Mouse (Mus musculus): Measurements from ENCODE around the gene Tmem41b. TPM values are rescaled to one million over a fixed set of nuclear protein-coding genes. Genes with fewer than 3 reads are reported as not detected.

Gene Tmem41b
- polyA plus RNA-seq, 2 experiments, result 59.0 to 72.4 TPM

DNA sequence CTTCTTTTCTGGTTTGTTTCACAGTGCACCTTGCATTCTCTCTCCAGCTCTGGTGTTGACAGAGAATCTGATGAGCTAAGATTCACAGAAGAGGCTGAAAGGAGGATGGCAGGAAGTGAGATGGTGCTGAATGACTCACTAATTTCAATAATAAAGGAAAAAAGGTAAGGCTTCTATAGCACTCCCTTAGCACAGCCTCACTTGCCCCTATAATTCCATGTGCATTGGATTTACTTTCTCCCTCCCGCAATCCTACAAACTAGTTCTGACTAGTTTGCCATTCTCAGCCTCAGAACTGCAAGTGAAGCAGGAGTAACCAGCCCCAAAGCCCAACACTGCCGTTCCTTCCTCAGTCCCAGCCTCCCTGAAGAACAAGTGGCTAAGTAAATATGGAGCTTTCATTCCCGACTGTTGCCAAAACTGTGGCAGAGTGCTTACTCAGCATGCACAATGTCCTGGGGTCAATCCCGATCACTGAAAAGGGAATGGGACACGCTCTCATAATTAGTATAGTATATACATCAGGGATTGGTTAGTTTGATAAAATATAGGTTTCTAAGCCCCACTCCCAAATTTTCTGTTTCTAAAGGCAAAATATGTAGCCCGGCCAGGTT is 42.2 kb downstream of the Tmem41b start:
- H3K27ac ChIP-seq (replicated peaks; ENCODE audit: low read depth, low read length), result no peak overlapping the region
- H3K9ac ChIP-seq (ENCODE audit: low read depth, low read length, severe bottlenecking), result no peak overlapping the region
- TF ChIP-seq POLR2A (IDR thresholded peaks at IDR 0.05; ENCODE audit: borderline replicate concordance, extremely low read depth, insufficient read depth, insufficient read length), result no peak
- no peaks in the 10 kb centered on the region for H3K9me3 ChIP-seq (ENCODE audit: control insufficient read depth, low read length)
- 68% methylated on average over 6 of the region's 6 CpGs for WGBS
- no peaks in the 10 kb centered on the region for H3K27me3 ChIP-seq (ENCODE audit: control insufficient read depth, insufficient read depth, low read length)
- no peak for ATAC-seq (ENCODE audit: low FRiP score, low read depth)
- H3K4me2 ChIP-seq (replicated peaks; ENCODE audit: low read depth, low read length, severe bottlenecking), result no peak overlapping the region
- no peak for DNase-seq (ENCODE audit: low spot score)
- H3K36me3 ChIP-seq (ENCODE audit: control insufficient read depth, insufficient read depth, low read length), result no peaks in the 10 kb centered on the region
- H3K4me1 ChIP-seq (ENCODE audit: control insufficient read depth, insufficient read depth, low read length), result no peaks in the 10 kb centered on the region
- H3K4me3 ChIP-seq (replicated peaks; ENCODE audit: low read length), result no peak overlapping the region

DNA sequence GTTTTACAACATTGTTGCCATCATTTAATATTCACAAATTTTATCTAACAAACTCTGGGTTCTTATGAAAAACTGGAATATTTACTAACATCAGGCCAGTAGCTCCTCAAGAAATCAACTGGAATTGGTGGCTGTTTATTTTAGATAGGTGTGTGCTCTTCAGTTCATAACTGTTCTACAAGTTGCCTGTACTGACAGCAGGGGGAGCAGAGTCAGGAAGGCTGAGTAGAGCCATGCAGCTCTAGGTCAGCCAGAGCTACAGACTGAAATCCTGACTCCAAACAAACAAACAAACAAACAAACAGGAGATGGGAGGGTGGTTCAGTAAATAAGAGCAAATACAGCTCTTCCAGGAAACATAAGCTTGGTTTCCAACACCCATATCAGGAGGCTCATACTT is 57.1 kb downstream of the Tmem41b start:
- no peak for DNase-seq (ENCODE audit: low spot score)
- Histone ChIP-seq H3K9ac (ENCODE audit: low read depth, low read length, severe bottlenecking) (no peak overlapping the region), H3K36me3 (ENCODE audit: control insufficient read depth, insufficient read depth, low read length) (peaks cover 71% of the 10 kb centered on the region), H3K4me2 (replicated peaks; ENCODE audit: low read depth, low read length, severe bottlenecking) (no peak overlapping the region), H3K4me3 (replicated peaks; ENCODE audit: low read length) (no peak overlapping the region), H3K27ac (replicated peaks; ENCODE audit: low read depth, low read length) (no peak overlapping the region), H3K9me3 (ENCODE audit: control insufficient read depth, low read length) (no peaks in the 10 kb centered on the region), H3K4me1 (ENCODE audit: control insufficient read depth, insufficient read depth, low read length) (0 out of 2 replicates have a peak, but pooled peaks cover 3% of the 10 kb centered on the region), H3K27me3 (ENCODE audit: control insufficient read depth, insufficient read depth, low read length) (no peaks in the 10 kb centered on the region)
- no peak for TF ChIP-seq POLR2A (IDR thresholded peaks at IDR 0.05; ENCODE audit: borderline replicate concordance, extremely low read depth, insufficient read depth, insufficient read length)
- ATAC-seq (ENCODE audit: low FRiP score, low read depth), result no peak

DNA sequence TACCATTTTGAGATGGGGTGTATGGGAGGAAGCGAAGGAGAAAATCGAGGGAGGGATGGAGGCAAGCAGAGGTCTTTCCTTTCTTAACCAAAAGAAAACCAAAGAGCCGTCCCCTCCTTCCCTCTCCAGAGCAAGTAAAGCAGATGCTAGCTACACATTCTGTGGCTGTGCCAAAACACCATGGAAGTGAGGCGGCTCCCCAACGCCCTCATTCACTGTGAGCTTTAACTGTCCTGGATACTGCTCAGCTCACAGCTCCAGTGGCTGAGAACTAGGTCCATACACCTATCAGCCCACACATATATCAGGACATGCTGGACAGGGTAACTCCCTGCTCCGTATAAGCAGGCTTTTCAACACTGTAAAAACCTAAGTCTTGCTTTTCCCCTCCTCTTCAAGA is 58.4 kb downstream of the Tmem41b start:
- no peak overlapping the region for H3K27ac ChIP-seq (replicated peaks; ENCODE audit: low read depth, low read length)
- 93% methylated on average over 6 of the region's 6 CpGs for WGBS
- no peak overlapping the region for H3K4me2 ChIP-seq (replicated peaks; ENCODE audit: low read depth, low read length, severe bottlenecking)
- H3K4me3 ChIP-seq (replicated peaks; ENCODE audit: low read length), result no peak overlapping the region
- H3K4me1 ChIP-seq (ENCODE audit: control insufficient read depth, insufficient read depth, low read length), result 0 out of 2 replicates have a peak, but pooled peaks cover 3% of the 10 kb centered on the region
- no peak for ATAC-seq (ENCODE audit: low FRiP score, low read depth)
- DNase-seq (ENCODE audit: low spot score), result no peak
- TF ChIP-seq POLR2A (IDR thresholded peaks at IDR 0.05; ENCODE audit: borderline replicate concordance, extremely low read depth, insufficient read depth, insufficient read length), result no peak
- no peaks in the 10 kb centered on the region for H3K9me3 ChIP-seq (ENCODE audit: control insufficient read depth, low read length)
- no peak overlapping the region for H3K9ac ChIP-seq (ENCODE audit: low read depth, low read length, severe bottlenecking)
- H3K36me3 ChIP-seq (ENCODE audit: control insufficient read depth, insufficient read depth, low read length), result peaks cover 60% of the 10 kb centered on the region
- no peaks in the 10 kb centered on the region for H3K27me3 ChIP-seq (ENCODE audit: control insufficient read depth, insufficient read depth, low read length)

DNA sequence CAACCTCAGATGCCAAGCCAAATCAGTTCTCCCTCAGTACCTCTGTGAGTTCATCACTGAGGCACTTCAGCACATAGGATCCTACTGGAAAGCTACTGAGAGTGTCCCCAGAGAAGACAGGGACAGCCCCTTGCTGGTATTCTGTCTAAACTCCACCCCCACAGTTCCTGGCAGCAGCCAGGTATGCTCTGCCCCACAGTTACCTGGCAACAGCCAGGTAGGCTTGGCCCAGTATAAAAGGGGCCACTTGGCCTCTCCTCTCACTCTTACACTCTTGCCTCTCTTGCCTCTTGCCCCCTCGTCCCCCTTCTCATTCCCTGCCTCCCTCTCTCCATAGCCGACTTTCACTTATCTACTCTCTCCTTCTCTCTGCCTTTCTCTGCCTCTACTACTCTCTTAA is 61.8 kb downstream of the Tmem41b start:
- no peaks in the 10 kb centered on the region for H3K27me3 ChIP-seq (ENCODE audit: control insufficient read depth, insufficient read depth, low read length)
- H3K9ac ChIP-seq (ENCODE audit: low read depth, low read length, severe bottlenecking), result no peak overlapping the region
- WGBS, result 84% methylated on average over 2 of the region's 2 CpGs
- H3K27ac ChIP-seq (replicated peaks; ENCODE audit: low read depth, low read length), result no peak overlapping the region
- DNase-seq (ENCODE audit: low spot score) (no peak), ATAC-seq (ENCODE audit: low FRiP score, low read depth) (no peak)
- H3K9me3 ChIP-seq (ENCODE audit: control insufficient read depth, low read length), result no peaks in the 10 kb centered on the region
- 0 out of 2 replicates have a peak, but pooled peaks cover 3% of the 10 kb centered on the region for H3K4me1 ChIP-seq (ENCODE audit: control insufficient read depth, insufficient read depth, low read length)
- H3K4me3 ChIP-seq (replicated peaks; ENCODE audit: low read length), result no peak overlapping the region
- H3K36me3 ChIP-seq (ENCODE audit: control insufficient read depth, insufficient read depth, low read length), result peaks cover 63% of the 10 kb centered on the region
- no peak for TF ChIP-seq POLR2A (IDR thresholded peaks at IDR 0.05; ENCODE audit: borderline replicate concordance, extremely low read depth, insufficient read depth, insufficient read length)
- H3K4me2 ChIP-seq (replicated peaks; ENCODE audit: low read depth, low read length, severe bottlenecking), result no peak overlapping the region

DNA sequence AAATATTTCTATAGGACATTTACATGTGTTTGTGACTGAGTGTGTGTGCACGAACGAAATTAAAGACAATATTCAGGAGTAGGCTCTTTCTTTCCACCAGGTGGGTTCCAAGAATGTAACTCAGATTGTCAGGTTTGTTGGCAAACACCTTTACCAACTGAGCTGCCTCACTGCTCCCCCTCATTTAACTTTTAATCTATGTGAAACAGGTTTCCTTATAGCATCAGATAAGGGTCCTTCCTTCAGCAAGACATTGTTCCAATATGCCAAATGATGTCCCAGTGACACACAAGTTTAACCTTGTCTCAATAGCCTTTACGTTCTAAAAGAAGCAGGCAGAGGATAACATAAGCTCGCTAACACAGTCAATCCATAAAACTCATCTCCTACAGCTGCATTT is 63.8 kb downstream of the Tmem41b start:
- H3K9me3 ChIP-seq (ENCODE audit: control insufficient read depth, low read length), result no peaks in the 10 kb centered on the region
- WGBS, result 89% methylated on average over 4 of the region's 4 CpGs
- peaks cover 66% of the 10 kb centered on the region for H3K36me3 ChIP-seq (ENCODE audit: control insufficient read depth, insufficient read depth, low read length)
- ATAC-seq (ENCODE audit: low FRiP score, low read depth), result no peak
- H3K4me2 ChIP-seq (replicated peaks; ENCODE audit: low read depth, low read length, severe bottlenecking), result no peak overlapping the region
- no peak overlapping the region for H3K9ac ChIP-seq (ENCODE audit: low read depth, low read length, severe bottlenecking)
- no peak for TF ChIP-seq POLR2A (IDR thresholded peaks at IDR 0.05; ENCODE audit: borderline replicate concordance, extremely low read depth, insufficient read depth, insufficient read length)
- no peak overlapping the region for H3K4me3 ChIP-seq (replicated peaks; ENCODE audit: low read length)
- no peak for DNase-seq (ENCODE audit: low spot score)
- H3K27me3 ChIP-seq (ENCODE audit: control insufficient read depth, insufficient read depth, low read length), result no peaks in the 10 kb centered on the region
- H3K27ac ChIP-seq (replicated peaks; ENCODE audit: low read depth, low read length), result no peak overlapping the region
- 0 out of 2 replicates have a peak, but pooled peaks cover 3% of the 10 kb centered on the region for H3K4me1 ChIP-seq (ENCODE audit: control insufficient read depth, insufficient read depth, low read length)

Other genes starting within 250 kb of the Tmem41b start
- 36.6 and 38.2 TPM in 2 replicates for gene Tmem9b, start 234.1 kb downstream of the Tmem41b start, polyA plus RNA-seq (2012; rRNA removed)
- gene Tmem9b, start 234.1 kb downstream of the Tmem41b start, polyA plus RNA-seq (2014; fragmentation: Nextera tagmentation; extraction: Ambion mirVana), result 64.2 and 69.2 TPM in 2 replicates
- gene Nrip3, start 204.9 kb downstream of the Tmem41b start, polyA plus RNA-seq (2012; rRNA removed), result 0.46 and 0.62 TPM in 2 replicates
- 1.3 and 1.5 TPM in 2 replicates for gene Nrip3, start 204.9 kb downstream of the Tmem41b start, polyA plus RNA-seq (2014; fragmentation: Nextera tagmentation; extraction: Ambion mirVana)
- gene Scube2, start 121.2 kb downstream of the Tmem41b start, polyA plus RNA-seq (2012; rRNA removed), result 4.7 and 5.2 TPM in 2 replicates
- gene Scube2, start 121.2 kb downstream of the Tmem41b start, polyA plus RNA-seq (2014; fragmentation: Nextera tagmentation; extraction: Ambion mirVana), result 9.2 and 11.7 TPM in 2 replicates
- gene Dennd5a, start 26.5 kb downstream of the Tmem41b start, polyA plus RNA-seq (2012; rRNA removed), result 112 and 139 TPM in 2 replicates
- gene Dennd5a, start 26.5 kb downstream of the Tmem41b start, polyA plus RNA-seq (2014; fragmentation: Nextera tagmentation; extraction: Ambion mirVana), result 55.3 and 62.6 TPM in 2 replicates
- gene Ipo7, start 31.3 kb upstream of the Tmem41b start, polyA plus RNA-seq (2012; rRNA removed), result 40.2 and 49.2 TPM in 2 replicates
- gene Ipo7, start 31.3 kb upstream of the Tmem41b start, polyA plus RNA-seq (2014; fragmentation: Nextera tagmentation; extraction: Ambion mirVana), result 17.4 and 18.1 TPM in 2 replicates
- gene Zfp143, start 74.3 kb upstream of the Tmem41b start, polyA plus RNA-seq (2012; rRNA removed), result 18.0 and 20.5 TPM in 2 replicates
- 14.1 and 17.4 TPM in 2 replicates for gene Zfp143, start 74.3 kb upstream of the Tmem41b start, polyA plus RNA-seq (2014; fragmentation: Nextera tagmentation; extraction: Ambion mirVana)
- gene Wee1, start 135.1 kb upstream of the Tmem41b start, polyA plus RNA-seq (2012; rRNA removed), result 29.1 and 29.8 TPM in 2 replicates
- gene Wee1, start 135.1 kb upstream of the Tmem41b start, polyA plus RNA-seq (2014; fragmentation: Nextera tagmentation; extraction: Ambion mirVana), result 28.1 and 28.8 TPM in 2 replicates
- 25.6 and 25.8 TPM in 2 replicates for gene Swap70, start 234.8 kb upstream of the Tmem41b start, polyA plus RNA-seq (2012; rRNA removed)
- gene Swap70, start 234.8 kb upstream of the Tmem41b start, polyA plus RNA-seq (2014; fragmentation: Nextera tagmentation; extraction: Ambion mirVana), result 27.5 and 32.9 TPM in 2 replicates

Measured in limb, embryonic 14.5 days (tissue).